Mouse (Mus musculus) erythroblast, adult 5-6 weeks (primary cell): ENCODE results near the gene Gas2l1. TPM values are rescaled to one million over a fixed set of nuclear protein-coding genes. Genes with fewer than 3 reads are reported as not detected.
"Not testable (repeated sequence)": the region's sequence is repeated elsewhere in the genome, so short reads cannot be mapped to it uniquely, and the experiment has no call there.

Experiments used
- ATAC-seq: replicated peaks from 2 replicates; pipeline ENCODE4 v1.8.0; 2016; ENCODE audit warnings: moderate number of reproducible peaks, mild to moderate bottlenecking, moderate TSS enrichment, inconsistent platforms; ENCODE audit not compliant: poor library complexity, low FRiP score, severe bottlenecking
- total RNA-seq, 2 experiments: library from RNA; stranded (forward) in 1 of 2; stranded (reverse) in 1 of 2; fragments of 150-400 nt in 1 of 2; fragments of 200-764, 138-1000 nt in 1 of 2; gene quantifications; 2 replicates each; pipeline versions ENCODE4 v1.2.3 to v1.2.4; 2015 to 2017; ENCODE audit warnings: low replicate concordance in 2 of 2

Gas2l1 gene
- total RNA-seq (2015; ENCODE audit: low replicate concordance) (0.58 TPM in 1 of 2 replicates, not detected in the other), total RNA-seq (2017; ENCODE audit: low replicate concordance) (0.34 and 0.56 TPM in 2 replicates)

DNA sequence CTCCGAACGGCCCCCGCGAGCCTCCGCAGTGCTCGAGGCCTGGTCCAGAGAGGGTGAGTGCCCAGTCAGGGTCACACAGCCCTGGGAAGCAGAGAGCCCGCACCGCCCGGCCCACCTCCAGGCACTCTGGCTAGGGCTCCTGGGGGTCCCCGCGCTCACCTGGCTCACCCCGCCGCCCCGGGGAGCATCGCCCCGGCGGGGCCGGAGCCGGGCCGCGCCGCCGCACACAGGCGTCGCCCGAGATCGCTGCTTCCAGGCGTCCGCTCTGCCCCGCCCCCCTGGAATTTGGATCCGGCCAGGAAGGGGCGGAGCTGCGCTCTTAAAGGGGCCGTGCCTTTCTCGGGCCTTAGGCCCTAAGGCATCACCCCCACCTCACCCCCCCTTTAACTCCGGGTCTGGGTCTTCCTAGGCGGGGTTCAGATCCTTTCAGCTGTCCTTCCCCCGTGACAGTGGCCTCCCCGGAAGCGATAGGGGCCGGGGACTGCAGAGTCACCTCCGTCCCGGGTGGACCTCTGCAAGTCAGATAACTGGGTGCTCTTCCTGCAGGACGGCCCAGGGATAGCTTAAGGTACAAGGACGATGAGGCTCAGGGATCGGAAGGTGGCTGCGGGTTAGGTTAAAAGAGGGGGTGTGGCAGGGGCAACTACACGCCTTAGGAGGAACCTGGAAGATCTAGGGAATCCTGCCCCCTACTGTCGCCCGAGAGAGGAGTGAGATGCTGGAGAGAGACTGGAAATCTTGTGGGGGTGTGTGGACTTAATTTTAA lies at the start of gene Gas2l1:
Gene Gas2l1, minus strand, starts transcription at position 272 of the 766 bp plus-strand sequence.
- ATAC-seq = peak; percentile 87

GRCm38 (mm10) chr11:5113645-5114044 lies 48.5 kb upstream of the Gas2l1 start:
- no peak for ATAC-seq

- ATAC-seq = no peak
These were observed 44.3 kb upstream of the Gas2l1 start for GRCm38 (mm10) chr11:5109441-5109840.

DNA sequence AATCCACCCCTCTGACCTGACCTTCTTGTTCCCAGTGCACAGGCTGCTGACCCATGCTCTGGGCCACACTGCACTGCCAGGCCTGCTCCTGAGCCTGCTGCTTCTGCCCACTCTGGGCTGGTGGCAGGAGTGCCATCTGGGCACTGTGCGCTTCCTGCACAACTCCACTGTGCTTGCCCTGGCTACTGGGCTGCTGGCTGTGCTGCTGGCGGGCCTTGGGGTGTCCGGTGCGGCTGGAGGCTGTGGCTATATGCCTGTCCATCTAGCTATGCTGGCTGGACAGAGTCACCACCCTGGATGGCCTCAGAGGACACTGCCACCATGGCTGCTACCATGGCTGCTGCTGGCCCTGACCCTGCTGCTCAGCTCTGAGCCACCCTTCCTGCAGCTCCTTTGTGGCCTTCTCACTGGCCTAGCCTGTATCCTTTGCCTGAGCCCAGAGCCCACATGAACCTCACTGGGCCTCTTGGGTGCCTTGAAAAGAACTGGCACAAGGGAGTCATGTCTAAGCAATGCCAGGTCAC lies 38.9 kb upstream of the Gas2l1 start:
- no peak for ATAC-seq

DNA sequence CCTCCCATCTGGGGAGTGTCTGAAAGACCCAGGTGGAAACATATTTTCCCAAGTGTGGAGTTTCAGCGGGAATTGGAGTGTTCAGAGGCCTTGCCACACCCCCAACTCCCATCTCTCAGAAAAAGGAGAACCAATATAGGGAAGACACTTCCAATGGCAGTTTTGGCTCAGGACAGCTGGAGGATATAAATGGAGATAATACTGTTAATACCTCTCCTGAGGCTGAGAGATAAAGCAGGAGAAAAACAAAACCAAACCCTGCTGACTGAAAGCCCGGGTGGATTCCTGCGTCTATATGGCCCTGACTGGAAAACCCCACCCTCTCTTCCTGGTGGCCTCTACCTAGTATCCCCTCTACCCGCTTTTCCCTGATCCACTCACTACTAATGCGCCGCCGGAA lies 37.3 kb upstream of the Gas2l1 start:
- no peak for ATAC-seq

GRCm38 (mm10) chr11:5101641-5102040 lies 36.5 kb upstream of the Gas2l1 start:
- ATAC-seq = no peak

DNA sequence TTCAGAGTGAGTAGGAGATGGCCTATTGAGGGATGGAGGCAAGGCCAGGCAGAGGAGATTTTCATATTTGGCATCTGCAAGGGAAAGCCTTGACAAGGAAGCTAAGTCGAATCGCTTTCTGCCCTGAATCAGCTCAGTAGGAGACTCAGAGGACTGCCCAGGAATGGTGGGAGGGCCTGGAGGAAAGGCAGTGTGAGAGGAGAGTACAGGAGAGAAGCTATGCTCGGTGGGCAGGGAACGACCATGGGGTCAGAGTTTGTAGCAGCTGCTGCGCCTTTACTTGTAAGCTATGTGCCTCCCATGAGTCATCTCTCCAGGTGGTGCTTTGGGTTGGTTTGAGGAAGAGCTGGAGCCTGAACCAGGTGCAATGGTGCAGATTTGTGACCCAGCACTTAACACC lies 35.7 kb upstream of the Gas2l1 start:
- ATAC-seq = no peak

DNA sequence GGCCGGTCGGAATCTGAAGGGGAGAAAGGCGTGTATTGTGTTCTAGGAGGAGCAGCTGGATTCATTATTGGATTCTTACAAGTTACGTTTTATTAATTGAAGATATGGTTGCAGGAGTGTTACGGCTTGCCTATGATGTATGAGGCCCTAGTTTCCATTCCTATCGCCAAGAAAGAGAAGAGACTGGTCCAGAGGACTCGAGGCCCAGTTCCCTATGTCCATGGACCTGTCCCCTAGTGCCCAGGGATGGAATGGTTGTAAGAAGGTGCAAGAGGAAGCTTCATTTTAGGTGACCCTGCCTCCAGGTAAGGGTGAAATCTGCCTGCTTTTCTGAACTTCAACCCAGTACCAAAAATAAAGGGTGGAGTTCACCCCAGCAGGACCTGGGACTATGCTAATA lies 35.2 kb upstream of the Gas2l1 start:
- ATAC-seq = no peak

- ATAC-seq = peak; percentile 73
These were observed 34.6 kb upstream of the Gas2l1 start for GRCm38 (mm10) chr11:5099576-5100183.

DNA sequence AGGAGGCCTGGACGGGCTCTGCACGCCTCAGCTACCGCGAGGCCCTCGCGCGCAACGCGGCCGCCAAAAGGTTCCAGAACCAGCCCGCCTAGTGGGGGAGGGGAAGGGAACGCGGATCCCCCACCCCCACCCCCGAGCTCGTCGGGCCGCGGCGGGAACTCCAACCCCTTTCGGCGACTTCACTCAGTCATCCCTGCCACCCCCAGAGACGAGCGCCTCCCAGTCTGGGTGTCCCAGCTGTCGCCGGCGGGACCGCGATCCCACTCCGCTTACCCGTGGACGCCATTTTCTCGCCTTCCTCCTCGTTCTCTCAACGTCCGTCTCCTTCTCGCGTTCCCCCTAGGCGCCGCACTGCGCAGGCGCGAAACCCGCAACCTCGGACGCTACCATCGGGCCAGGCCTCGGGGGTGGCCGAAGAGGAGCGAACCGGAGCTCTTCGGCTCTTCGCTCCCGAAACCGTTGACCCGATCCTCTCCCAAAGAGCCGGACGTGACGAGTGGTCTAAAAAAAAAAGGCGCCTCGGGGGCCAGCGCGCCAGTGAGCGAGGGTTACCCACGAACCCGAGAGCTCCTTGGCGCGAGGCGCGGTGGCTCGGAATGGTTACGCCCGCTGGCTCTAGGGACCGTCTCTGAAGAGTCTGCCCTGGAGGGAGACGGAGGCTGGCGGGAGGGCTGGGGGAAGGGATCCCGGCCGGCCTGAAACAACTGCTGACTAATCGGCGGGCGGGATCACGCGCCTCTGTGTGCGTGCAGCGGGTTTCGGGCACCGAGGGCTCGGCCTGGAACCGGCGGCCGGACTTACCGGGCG lies 33.8 kb upstream of the Gas2l1 start, which contains the start of the genes Rhbdd3 and Ewsr1:
Gene Rhbdd3, plus strand, starts transcription at position 191 of the 807 bp plus-strand sequence.
Gene Ewsr1, minus strand, starts transcription at position 531 of the 807 bp plus-strand sequence.
- ATAC-seq = peak; percentile 81

DNA sequence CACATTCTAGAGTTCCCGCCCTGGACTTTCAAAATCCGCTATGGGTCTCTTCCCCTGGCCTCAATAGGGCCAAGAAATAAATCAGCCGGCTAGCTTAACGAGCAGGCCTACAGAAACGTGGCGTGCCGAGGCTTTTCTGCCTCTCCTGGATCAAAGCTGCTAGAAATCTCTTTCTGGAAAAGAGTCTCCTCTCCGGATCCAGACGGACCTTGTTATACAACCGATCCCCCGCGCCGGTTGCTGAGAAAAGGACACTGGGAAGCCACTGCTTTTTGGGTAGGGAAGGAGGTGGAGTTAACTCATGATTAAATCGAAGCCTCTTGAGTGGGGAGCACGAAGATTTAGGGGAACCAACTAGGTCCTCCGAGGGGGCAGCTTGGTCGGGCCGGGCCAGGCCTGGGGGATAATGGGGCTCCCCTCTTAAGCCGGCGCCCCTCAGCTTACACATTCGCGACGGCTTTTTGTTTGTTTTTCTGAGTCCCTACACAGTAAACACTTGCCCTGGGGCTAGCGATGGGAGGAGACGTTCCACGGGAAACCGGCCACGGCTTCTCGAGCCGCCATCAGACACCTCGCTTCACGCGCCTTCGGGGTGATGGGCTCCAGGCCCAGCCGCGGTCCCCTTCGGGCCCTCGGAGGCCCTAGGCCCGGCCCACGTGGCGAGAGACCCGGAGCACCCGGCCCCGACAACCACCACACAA lies 33.1 kb upstream of the Gas2l1 start:
- peak; percentile 47 for ATAC-seq

GRCm38 (mm10) chr11:5096480-5097020 lies 31.4 kb upstream of the Gas2l1 start:
- no peak for ATAC-seq

GRCm38 (mm10) chr11:5095877-5096276 lies 30.8 kb upstream of the Gas2l1 start:
- no peak for ATAC-seq

GRCm38 (mm10) chr11:5091706-5092105 lies 26.6 kb upstream of the Gas2l1 start:
- ATAC-seq = 0 out of 2 replicates have a peak, but pooled peaks have one; percentile 52

DNA sequence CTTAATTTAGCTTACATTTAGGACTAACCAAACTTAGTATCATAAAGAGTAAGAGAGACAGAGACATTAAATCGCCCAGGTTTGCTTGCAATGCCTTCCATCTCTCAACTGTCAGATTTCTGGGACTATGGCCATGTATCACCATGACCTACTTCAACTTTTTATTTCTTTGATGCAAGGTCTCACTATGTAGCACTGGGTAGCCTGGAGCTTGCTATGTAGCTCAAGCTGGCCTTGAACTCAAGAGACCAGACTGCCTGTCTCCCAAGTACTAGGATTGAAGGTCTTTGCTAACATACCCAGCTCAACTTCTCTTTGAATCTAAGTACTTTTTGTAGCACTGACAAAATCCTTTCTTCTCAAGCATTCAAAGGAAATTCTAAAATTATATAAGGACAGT lies 24.0 kb upstream of the Gas2l1 start:
- ATAC-seq = no peak

DNA sequence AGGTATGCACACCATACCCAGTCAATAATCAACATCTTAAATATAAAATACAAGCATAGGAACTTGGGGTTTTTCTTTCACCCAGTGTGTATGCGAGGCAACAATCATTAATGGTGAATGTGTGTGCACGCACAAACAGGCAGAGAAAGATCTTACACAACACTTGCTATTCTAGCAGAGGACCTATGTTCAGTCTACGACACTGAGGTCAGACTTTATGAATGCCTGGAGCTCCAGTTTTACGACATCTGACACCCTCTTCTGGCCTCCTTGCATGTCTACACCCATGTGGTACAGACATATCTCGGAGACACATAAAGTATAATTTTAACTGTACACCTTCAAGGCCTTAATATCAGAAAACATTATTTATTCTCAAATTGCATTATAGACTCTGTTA lies 11.7 kb upstream of the Gas2l1 start:
- not testable (repeated sequence) for ATAC-seq

- ATAC-seq = no peak
These were observed 10.6 kb upstream of the Gas2l1 start for GRCm38 (mm10) chr11:5075760-5076159.

DNA sequence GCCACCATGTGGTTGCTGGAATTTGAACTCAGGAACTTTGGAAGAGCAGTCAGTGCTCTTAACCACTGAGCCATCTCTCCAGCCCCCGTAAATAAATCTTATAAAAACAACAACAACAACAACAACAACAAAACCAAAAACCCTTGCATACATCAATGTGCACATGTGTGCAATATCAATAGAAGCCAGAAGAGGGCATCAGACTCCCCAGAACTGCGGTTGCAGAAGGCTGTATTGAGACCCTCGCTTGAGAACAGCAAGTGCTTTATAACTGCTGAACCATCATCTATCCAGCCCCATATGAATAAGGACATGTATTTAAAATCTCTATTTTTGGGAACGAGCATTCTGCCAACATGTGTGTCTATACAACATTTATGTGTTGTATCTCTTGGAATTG lies 9.8 kb upstream of the Gas2l1 start:
- 0 out of 2 replicates have a peak, but pooled peaks have one; percentile 62 for ATAC-seq
